Mouse (Mus musculus): ENCODE data around the gene Smarca2. TPM values are rescaled to one million over a fixed set of nuclear protein-coding genes. Genes with fewer than 3 reads are reported as not detected.

Smarca2 gene
- 83.4 and 84.5 TPM in 2 replicates for polyA plus RNA-seq (2015; fragmentation: Nextera tagmentation; extraction: Ambion mirVana)

DNA sequence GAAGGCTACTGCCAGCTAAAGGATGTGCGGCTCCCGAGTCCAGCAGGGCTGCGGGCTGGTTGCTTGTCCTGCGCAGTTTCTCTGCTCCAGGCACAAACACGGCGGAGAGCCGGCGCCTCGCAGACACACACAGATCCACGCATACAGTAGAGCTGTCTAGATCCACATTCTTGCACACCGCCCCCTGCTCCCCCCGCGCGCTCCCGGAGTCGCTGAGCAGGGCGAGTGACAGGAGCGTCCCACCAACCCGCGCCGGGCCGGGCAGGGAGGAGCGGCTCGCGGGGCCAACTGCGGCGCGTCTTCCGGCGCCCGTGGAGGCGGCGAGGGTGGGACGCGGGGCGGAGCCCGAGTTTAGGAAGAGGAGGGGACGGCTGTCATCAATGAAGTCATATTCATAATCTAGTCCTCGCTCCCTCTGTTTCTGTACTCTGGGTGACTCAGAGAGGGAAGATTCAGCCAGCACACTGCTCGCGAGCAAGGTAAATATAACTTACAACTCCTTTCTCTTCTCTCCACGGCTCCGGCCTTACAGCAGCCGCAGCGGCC is at the start of gene Smarca2:
TSS of gene Smarca2 (plus strand) at position 296 of the 546 bp plus-strand sequence.
- H3K4me2 ChIP-seq: peak within 1 kb of the TSS; percentile 100
- H3K27ac ChIP-seq: peak within 1 kb of the TSS; percentile 92
- no peaks in the 10 kb centered on the region for H3K36me3 ChIP-seq (ENCODE audit: poor library complexity, severe bottlenecking)
- H3K4me1 ChIP-seq: peaks cover 34% of the 10 kb centered on the region
- peak within 1 kb of the TSS; percentile 75 for H3K4me3 ChIP-seq
- no peaks in the 10 kb centered on the region for H3K9me3 ChIP-seq (replicated peaks)
- WGBS: under 1% methylated on average over 45 of the region's 45 CpGs
- H3K27me3 ChIP-seq: peaks cover 30% of the 10 kb centered on the region
- ATAC-seq: peak; percentile 98
- peak within 1 kb of the TSS; percentile 74 for H3K9ac ChIP-seq

GRCm38 (mm10) chr19:26564850-26565249 is 40.0 kb upstream of the Smarca2 start:
- WGBS: 82% methylated on average over 2 of the region's 2 CpGs
- Histone ChIP-seq H3K4me2 (no peak overlapping the region), H3K4me1 (0 out of 2 replicates have a peak, but pooled peaks cover 5% of the 10 kb centered on the region)

GRCm38 (mm10) chr19:26566109-26566508 is 38.7 kb upstream of the Smarca2 start:
- Histone ChIP-seq H3K36me3 (ENCODE audit: poor library complexity, severe bottlenecking) (no peaks in the 10 kb centered on the region), H3K27me3 (no peaks in the 10 kb centered on the region), H3K4me3 (no peak overlapping the region), H3K4me1 (0 out of 2 replicates have a peak, but pooled peaks cover 5% of the 10 kb centered on the region), H3K27ac (no peak overlapping the region), H3K4me2 (no peak overlapping the region), H3K9ac (no peak overlapping the region), H3K9me3 (replicated peaks) (no peaks in the 10 kb centered on the region)
- WGBS: 70% methylated on average over 9 of the region's 9 CpGs
- ATAC-seq: no peak

More at GRCm38 (mm10) chr19:26564850-26565249, 40.0 kb upstream of the Smarca2 start:
- no peaks in the 10 kb centered on the region for H3K27me3 ChIP-seq
- no peak overlapping the region for H3K27ac ChIP-seq
- no peak overlapping the region for H3K9ac ChIP-seq
- no peaks in the 10 kb centered on the region for H3K9me3 ChIP-seq (replicated peaks)
- no peaks in the 10 kb centered on the region for H3K36me3 ChIP-seq (ENCODE audit: poor library complexity, severe bottlenecking)
- no peak for ATAC-seq
- no peak overlapping the region for H3K4me3 ChIP-seq

GRCm38 (mm10) chr19:26568236-26568635 is 36.6 kb upstream of the Smarca2 start:
- 82% methylated on average over 5 of the region's 5 CpGs for WGBS
- Histone ChIP-seq H3K9me3 (replicated peaks) (no peaks in the 10 kb centered on the region), H3K4me1 (0 out of 2 replicates have a peak, but pooled peaks cover 5% of the 10 kb centered on the region), H3K27me3 (no peaks in the 10 kb centered on the region), H3K36me3 (ENCODE audit: poor library complexity, severe bottlenecking) (no peaks in the 10 kb centered on the region), H3K4me3 (no peak overlapping the region), H3K4me2 (no peak overlapping the region), H3K9ac (no peak overlapping the region), H3K27ac (no peak overlapping the region)
- ATAC-seq: no peak

DNA sequence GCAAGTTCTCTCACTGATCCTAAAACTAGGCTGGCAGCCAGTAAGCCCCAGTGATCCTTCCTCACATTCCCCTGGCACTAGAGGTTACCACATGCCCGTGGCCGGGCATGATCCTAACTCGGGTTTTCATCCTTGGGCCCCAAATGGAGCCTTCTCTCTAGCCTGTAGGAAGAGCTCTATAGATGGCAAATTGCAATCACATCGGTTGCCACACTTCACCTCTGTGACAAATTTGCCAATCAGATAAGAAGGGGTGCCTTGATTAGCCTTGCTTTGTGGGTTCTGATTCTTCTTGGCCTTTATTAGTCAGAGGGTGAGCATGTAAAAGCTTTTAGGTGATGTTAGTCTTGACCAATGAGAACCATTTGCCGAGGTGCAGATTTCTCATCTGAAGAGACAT is 35.9 kb upstream of the Smarca2 start:
- Histone ChIP-seq H3K4me1 (0 out of 2 replicates have a peak, but pooled peaks cover 5% of the 10 kb centered on the region), H3K27me3 (no peaks in the 10 kb centered on the region), H3K4me3 (no peak overlapping the region), H3K9me3 (replicated peaks) (no peaks in the 10 kb centered on the region), H3K9ac (no peak overlapping the region), H3K27ac (no peak overlapping the region), H3K4me2 (no peak overlapping the region), H3K36me3 (ENCODE audit: poor library complexity, severe bottlenecking) (no peaks in the 10 kb centered on the region)
- no peak for ATAC-seq
- 94% methylated on average over 5 of the region's 5 CpGs for WGBS

GRCm38 (mm10) chr19:26569461-26569860 is 35.4 kb upstream of the Smarca2 start:
- no peaks in the 10 kb centered on the region for H3K36me3 ChIP-seq (ENCODE audit: poor library complexity, severe bottlenecking)
- no peak overlapping the region for H3K4me2 ChIP-seq
- no peak overlapping the region for H3K27ac ChIP-seq
- WGBS: 100% methylated on average over 1 of the region's 1 CpGs
- 0 out of 2 replicates have a peak, but pooled peaks cover 5% of the 10 kb centered on the region for H3K4me1 ChIP-seq
- H3K9ac ChIP-seq: no peak overlapping the region
- no peak overlapping the region for H3K4me3 ChIP-seq
- H3K9me3 ChIP-seq (replicated peaks): no peaks in the 10 kb centered on the region
- H3K27me3 ChIP-seq: no peaks in the 10 kb centered on the region
- no peak for ATAC-seq

DNA sequence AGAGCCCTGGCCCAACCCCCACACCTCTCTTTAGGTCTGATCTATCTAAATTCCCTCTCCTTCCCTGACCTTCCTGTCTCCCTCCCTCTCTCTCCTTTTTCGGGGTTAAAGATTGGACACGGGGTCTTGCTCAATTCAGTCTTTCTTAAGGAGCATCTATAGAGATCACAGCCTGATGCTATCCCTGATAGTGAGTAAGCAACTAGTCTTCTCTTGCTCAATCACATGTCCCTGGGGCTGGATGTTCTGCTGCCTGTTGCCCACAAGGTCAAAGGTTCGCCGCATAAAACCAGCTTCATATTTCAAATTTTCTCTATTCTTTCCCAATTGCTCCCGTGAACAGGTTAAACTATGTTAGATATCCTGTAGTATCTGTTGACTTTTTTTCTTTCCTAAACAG is 25.2 kb upstream of the Smarca2 start:
- Histone ChIP-seq H3K9ac (no peak overlapping the region), H3K27me3 (no peaks in the 10 kb centered on the region), H3K36me3 (ENCODE audit: poor library complexity, severe bottlenecking) (no peaks in the 10 kb centered on the region), H3K4me1 (no peaks in the 10 kb centered on the region), H3K9me3 (replicated peaks) (no peaks in the 10 kb centered on the region), H3K4me2 (no peak overlapping the region), H3K27ac (no peak overlapping the region), H3K4me3 (no peak overlapping the region)
- 95% methylated on average over 5 of the region's 5 CpGs for WGBS
- no peak for ATAC-seq

DNA sequence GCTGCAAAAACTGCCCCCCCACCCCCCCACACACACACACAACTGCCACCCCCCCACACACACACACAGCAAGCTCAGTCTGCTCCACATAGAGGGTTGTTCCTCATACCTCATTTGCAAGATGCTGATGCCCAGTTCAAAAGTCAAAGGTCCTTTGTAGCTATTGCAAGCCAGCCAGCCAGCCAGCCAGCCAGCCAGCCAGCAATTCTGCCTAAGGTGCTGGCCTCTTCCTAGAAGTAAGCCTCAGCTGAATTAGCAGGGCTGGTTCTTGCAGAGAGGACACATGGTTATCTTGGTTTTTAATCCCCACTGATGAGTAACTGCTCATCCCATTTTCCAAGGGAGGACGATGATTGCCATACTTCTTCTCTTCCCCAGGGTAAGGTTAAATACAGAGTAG is 24.8 kb upstream of the Smarca2 start:
- H3K9me3 ChIP-seq (replicated peaks): no peaks in the 10 kb centered on the region
- H3K36me3 ChIP-seq (ENCODE audit: poor library complexity, severe bottlenecking): no peaks in the 10 kb centered on the region
- H3K27ac ChIP-seq: no peak overlapping the region
- H3K4me3 ChIP-seq: no peak overlapping the region
- ATAC-seq: no peak
- H3K4me1 ChIP-seq: no peaks in the 10 kb centered on the region
- no peak overlapping the region for H3K4me2 ChIP-seq
- 88% methylated on average over 1 of the region's 1 CpGs for WGBS
- no peak overlapping the region for H3K9ac ChIP-seq
- H3K27me3 ChIP-seq: no peaks in the 10 kb centered on the region

GRCm38 (mm10) chr19:26594661-26595060 is 10.2 kb upstream of the Smarca2 start:
- Histone ChIP-seq H3K36me3 (ENCODE audit: poor library complexity, severe bottlenecking) (no peaks in the 10 kb centered on the region), H3K4me2 (no peak overlapping the region), H3K27ac (no peak overlapping the region), H3K9me3 (replicated peaks) (no peaks in the 10 kb centered on the region), H3K27me3 (no peaks in the 10 kb centered on the region), H3K9ac (no peak overlapping the region), H3K4me1 (no peaks in the 10 kb centered on the region), H3K4me3 (no peak overlapping the region)
- no peak for ATAC-seq

- Histone ChIP-seq H3K4me2 (no peak overlapping the region), H3K9me3 (replicated peaks) (no peaks in the 10 kb centered on the region), H3K27ac (no peak overlapping the region), H3K4me1 (peaks cover 15% of the 10 kb centered on the region; the same call in 1 of the 2 replicates), H3K36me3 (ENCODE audit: poor library complexity, severe bottlenecking) (no peaks in the 10 kb centered on the region), H3K4me3 (no peak overlapping the region), H3K9ac (no peak overlapping the region), H3K27me3 (peaks cover 8% of the 10 kb centered on the region; the same call in 1 of the 2 replicates)
- WGBS: 65% methylated on average over 4 of the region's 4 CpGs
- no peak for ATAC-seq
These were observed 3.4 kb upstream of the Smarca2 start for GRCm38 (mm10) chr19:26601459-26601858.

DNA sequence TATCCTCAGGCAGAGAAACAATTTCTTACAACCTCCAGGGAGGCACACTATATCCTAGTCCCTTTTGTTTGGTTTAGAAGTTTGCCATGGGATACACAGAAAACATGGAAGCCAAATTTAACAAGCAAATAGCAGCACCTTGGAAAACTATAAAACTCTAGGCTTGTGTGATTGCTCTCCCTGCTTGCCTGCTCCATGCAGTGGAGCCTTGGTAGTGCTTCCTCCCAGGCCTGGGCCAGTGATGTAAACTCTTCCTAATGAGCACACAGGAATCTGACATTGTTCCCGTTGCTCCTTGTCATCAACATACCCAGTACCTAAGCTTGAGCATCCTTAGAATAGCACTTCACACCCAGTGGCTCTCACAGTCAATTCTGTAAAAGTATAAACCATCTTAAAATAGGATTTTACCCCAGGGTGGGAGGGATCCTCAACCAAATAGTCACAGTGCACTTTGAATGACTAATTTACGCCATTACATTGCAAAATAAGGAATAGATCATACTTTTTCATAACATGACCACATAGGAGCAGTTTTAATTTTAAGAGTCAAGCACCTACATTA is 1.5 kb upstream of the Smarca2 start:
- H3K4me2 ChIP-seq: peak overlapping the region; percentile 100
- H3K4me1 ChIP-seq: peaks cover 27% of the 10 kb centered on the region
- ATAC-seq: no peak
- no peaks in the 10 kb centered on the region for H3K9me3 ChIP-seq (replicated peaks)
- H3K4me3 ChIP-seq: peak overlapping the region; percentile 75; the same call in 1 of the 2 replicates
- no peak overlapping the region for H3K9ac ChIP-seq
- no peak overlapping the region for H3K27ac ChIP-seq
- 48% methylated on average over 2 of the region's 2 CpGs for WGBS
- H3K27me3 ChIP-seq: peaks cover 18% of the 10 kb centered on the region; the same call in 1 of the 2 replicates
- H3K36me3 ChIP-seq (ENCODE audit: poor library complexity, severe bottlenecking): no peaks in the 10 kb centered on the region

DNA sequence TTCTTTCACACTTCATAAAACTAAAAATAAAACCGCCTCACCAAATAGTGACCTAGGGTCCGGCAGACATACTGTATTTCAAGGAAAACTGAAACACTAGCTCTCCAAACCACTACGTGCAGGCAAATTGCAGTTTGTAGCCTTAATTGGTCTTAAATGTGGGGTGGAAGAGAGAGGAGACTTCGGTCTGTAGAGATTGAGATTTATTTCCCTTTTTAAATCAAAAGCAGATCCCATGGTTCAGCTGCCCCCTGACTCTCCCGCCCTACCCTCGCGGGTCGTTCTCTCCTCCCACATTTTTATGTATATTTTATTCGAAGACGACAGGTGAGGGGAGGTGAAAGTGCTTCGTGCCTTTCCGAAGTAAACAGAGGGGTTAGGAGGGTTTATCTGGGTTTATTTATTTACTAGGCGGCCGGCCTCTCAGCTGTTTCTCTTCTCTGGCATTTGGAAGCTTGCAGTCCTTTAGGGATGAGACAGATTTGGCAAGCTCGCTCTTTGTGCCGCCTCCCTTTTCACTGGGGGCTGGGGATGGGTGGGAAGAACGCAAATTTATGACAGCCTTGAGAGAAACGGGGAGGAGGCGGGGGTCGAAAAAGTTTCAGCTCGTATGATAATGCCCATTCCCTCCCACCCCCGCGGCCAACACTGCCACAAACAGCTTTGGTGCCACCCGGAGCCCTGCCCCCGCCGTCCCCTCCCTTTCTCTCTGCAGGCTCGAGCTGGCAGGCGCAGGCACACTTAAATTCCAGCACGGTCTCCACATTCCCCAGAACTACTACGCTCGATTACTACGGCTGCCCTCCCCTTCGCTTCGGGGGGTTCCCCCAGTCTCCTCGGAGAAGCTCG is 720 bp upstream of the Smarca2 start:
- Histone ChIP-seq H3K27ac (peak overlapping the region; percentile 92), H3K9me3 (replicated peaks) (no peaks in the 10 kb centered on the region), H3K4me2 (peak overlapping the region; percentile 100), H3K27me3 (peaks cover 25% of the 10 kb centered on the region), H3K36me3 (ENCODE audit: poor library complexity, severe bottlenecking) (no peaks in the 10 kb centered on the region), H3K4me1 (peaks cover 34% of the 10 kb centered on the region), H3K4me3 (peak overlapping the region; percentile 75), H3K9ac (peak overlapping the region; percentile 74)
- 3% methylated on average over 36 of the region's 36 CpGs for WGBS
- ATAC-seq: peak; percentile 63

All from forebrain, embryonic 13.5 days (tissue).